Mouse (Mus musculus) urinary bladder, postnatal 25 days (tissue): ENCODE measurements around the gene Cryga.
A peak's percentile ranks its signal among the peaks of the same experiment; 100 is the strongest.

Source experiments
- DNase-seq: peaks from one replicate; pipeline ENCODE4 v3.0.0; 2022; ENCODE audit warnings: low spot score

Gene Cryga

GRCm38 (mm10) chr1:65103273-65103672, at the start of gene Cryga:
Gene Cryga (minus strand): TSS chr1:65103373.
- no peak for DNase-seq

- DNase-seq, result no peak
Measured at GRCm38 (mm10) chr1:65147971-65148370, 44.8 kb upstream of the Cryga start.

DNA sequence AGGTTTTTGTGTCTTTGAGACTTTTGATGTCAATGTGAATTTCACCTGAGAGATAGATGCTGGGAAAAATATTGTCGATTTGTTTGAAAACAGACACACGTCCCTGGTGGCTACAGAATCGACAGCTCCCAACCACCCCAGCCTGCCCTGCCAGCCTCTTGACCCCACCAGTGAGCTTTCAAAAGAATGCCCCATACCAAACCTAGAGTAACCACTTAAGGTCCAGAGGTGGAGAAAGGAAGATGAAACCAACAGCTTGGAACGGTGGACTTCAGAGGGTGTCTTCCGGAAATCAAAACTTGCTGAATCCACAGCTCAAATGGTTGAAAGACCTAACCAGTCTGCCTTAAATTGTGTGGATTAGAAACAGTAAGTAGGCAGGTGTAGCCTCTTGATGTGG, 44.2 kb upstream of the Cryga start:
- no peak for DNase-seq

DNA sequence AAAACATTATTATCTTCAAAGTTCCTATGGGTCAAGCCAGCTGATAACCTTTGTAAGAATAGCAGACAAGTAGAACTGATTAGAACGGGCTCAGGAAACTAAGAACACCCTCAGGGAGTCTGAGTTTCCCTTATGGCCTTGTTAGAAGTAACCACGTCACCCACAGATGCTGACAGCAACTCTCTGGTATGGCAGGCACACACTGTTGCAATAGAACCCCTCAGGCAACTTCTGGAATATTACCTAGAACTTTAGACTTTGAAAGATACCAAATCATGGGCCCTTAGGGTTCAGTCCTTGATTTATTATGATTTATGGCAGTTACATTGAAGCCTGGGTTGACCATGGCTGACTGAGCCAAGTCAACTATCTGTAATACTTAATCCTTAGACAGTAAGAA, 43.4 kb upstream of the Cryga start:
- no peak for DNase-seq

GRCm38 (mm10) chr1:65144783-65145182, 41.6 kb upstream of the Cryga start:
- no peak for DNase-seq

GRCm38 (mm10) chr1:65137560-65137959, 34.4 kb upstream of the Cryga start:
- no peak for DNase-seq

GRCm38 (mm10) chr1:65132833-65133232, 29.7 kb upstream of the Cryga start:
- DNase-seq, result no peak

DNA sequence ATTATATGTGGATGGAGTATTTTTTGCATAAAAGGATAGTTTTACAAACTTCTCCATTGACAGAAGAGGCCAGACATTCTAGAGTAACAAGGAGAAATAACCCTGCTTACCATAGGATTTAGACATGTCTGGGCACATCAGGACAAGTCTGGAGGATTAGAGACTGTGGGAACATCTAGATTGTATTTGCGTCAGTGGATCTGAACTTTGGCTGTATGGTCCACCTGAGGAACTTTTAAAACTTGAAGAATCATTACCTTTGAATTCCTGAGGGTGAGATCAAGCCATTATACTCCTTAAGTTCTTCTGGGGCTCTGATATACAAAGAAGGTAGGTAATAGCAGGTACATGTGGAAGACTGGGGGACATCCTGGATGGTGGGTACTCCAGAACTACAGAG, 28.5 kb upstream of the Cryga start:
- DNase-seq, result no peak

- no peak for DNase-seq
Measured at GRCm38 (mm10) chr1:65130226-65130625, 27.1 kb upstream of the Cryga start.

GRCm38 (mm10) chr1:65129634-65130180, 26.5 kb upstream of the Cryga start:
- DNase-seq, result no peak

GRCm38 (mm10) chr1:65122574-65123372, 19.6 kb upstream of the Cryga start, which contains the start of gene D630023F18Rik:
Gene D630023F18Rik (minus strand): TSS chr1:65123214.
- DNase-seq, result no peak

GRCm38 (mm10) chr1:65119438-65119837, 16.3 kb upstream of the Cryga start, which contains the start of gene Gm28845:
Gene Gm28845 (minus strand): TSS chr1:65119558.
- no peak for DNase-seq

DNA sequence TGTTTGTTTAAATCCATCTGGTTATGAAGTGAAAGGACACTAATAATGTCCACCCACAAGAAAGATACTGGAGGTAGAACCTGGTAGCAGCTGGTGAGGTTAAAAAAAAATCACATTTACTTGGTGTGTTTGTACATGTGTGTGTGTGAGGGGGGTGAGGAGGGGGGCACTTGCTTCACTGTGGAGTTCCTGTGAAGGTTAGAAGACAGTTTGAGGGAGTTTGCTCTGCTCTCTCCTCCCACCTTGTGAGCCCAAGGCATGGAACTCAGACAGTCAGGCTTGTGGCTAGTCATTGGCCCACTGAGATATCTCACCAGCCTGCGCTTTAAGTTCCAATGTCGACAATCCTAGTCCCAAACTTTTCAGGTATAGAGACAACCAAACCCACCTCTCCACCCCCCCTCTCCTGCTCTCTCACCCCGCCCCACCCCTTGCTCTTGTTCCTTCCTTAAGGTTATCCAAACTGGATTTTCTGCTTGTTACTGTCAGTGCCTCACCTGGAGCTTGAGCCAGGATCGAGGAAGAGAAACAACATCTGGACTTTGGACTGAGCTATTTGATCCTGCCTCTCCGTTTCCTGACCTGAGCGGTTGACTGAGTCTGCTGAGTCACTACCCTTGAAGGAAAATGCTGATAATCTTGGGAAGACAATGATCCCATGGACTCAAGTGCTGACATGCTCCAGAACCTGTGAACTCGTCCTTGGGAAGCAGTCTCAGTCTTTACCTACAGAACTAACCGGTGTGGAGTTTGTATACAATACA, 15.2 kb upstream of the Cryga start:
- DNase-seq, result no peak

DNA sequence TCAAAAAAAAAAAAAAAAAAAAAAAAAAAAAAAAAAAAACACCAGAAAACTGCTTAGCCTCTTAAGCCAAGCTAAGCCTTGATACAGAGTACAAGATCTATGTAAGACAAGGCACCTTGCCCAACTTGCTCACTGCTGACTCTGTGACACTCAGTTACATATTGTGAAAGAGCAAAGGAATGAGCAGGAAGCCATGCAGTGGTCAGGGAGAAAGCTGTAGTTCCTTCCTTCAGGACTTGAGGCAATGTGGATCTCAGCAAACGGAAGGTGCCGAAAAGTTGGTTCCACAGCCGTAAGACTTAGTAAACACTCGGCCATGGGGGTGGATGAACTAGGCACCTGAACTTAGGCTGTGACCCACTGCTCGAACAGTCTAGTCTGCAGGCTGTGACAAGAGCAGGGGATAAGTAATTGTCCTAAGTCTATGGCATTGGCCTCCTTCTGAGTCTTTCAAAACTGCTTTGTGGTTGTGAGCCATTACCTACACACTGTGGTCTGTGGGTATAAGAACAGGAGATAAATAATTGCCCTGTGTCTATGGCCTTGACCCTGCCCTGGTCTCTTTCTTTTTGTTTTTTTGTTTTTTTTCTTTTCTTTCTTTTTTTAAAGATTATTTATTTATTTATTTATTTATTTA, 10.5 kb upstream of the Cryga start:
- DNase-seq, result no peak

DNA sequence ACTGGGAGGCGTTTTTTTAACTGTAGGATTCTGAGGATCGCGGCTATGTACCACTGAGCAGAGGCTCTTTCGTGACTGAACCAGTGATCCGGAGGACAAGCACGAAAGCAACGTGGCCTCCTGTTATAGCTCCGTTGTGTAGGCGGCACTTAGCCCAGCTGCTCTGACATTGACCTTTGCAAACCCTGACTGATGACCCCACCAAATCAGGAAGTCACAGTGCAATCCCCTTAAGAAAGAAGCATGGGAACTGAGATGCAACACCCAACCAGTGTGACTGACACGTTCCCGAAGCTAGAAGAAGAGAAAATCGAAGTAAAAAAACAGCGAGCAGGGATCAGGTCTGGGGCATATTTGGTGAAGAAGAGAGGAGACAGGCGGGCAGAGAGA, 9.6 kb upstream of the Cryga start:
- DNase-seq, result no peak

DNA sequence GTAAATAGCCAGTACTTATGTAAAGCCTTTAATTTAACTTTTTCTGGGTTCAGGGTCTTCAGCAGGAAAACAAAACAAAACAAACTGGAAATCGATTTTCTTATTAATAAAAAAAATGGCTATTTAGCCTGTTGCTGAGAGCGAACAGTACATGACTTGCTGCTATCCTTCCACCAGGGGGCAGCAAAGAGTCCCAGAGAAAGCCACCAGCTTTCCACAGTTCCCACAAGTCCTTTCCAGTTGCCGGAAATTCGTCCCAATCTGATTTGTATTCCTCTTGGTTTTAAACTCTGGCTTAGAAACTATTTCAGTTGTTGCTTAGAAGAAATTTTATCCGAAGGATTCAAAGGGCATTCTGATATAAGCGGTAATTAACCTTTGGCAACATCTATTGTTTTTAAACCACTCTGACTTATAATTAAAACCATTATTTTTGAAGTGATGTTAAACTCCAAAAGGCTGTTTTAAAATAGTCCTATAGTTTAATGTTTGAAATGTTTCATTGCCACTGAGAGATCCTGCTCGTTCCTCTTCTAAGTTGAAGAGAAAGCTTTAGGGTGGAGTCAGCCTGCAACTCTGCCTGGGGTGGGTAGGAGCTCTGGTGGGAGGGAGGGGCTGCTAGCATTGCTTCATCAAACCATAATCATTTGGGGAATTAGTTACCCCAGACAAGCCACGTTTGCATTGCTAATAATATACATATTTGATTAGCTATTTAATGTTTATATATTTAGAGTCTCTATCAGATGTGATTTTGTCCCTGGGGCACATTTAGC, 9.0 kb upstream of the Cryga start:
- DNase-seq, result peak; percentile 74

DNA sequence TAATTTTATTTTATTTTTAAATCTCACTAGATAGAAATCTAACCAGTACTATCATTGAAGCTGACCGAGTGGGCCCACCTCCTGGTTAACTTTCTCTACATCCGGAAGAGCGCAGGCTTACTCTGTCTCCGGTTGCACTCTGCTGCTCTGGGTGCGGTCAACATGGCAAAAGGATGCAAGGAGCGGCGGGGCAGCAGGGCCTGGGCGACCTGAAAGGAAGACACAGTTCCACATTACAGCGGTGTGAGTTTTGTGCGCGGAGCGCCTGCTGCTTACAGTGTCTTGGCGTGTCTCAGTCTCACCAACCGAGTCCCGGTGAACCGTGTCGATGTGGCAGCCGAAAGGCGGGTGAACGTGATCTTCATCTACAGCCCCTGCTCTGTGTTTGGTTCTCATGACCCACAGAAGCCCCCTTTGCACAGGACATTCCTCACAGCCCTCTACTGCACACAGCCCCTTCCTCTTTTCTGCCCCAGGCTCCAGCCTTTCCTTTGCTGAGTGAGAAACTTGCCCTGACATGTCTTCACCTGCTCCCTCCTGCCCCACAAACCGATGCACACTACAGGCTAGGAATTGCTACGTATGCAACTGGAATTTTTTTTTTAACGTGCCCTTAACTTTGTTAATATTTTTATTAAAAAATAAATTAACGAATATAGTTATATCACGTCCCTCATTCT, 6.7 kb upstream of the Cryga start:
- no peak for DNase-seq

DNA sequence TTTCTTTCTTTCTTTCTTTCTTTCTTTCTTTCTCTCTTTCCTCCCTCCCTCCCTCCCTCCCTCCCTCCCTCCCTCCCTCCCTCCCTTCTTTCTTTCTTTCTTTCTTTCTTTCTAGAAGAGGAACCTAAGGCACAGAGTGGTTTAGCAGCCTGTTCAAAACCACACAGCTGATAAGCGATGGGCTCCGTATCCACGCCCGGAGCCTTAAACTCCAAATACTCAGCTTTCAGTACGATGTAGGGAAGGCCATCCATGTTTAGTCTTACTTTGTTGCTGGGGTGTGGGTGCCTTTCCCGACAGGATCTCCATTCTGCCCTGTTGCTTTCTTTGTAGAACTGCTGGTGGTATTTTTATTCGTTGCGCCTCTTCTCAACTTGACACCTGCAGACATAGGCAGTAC, 6.0 kb upstream of the Cryga start:
- DNase-seq, result no peak

DNA sequence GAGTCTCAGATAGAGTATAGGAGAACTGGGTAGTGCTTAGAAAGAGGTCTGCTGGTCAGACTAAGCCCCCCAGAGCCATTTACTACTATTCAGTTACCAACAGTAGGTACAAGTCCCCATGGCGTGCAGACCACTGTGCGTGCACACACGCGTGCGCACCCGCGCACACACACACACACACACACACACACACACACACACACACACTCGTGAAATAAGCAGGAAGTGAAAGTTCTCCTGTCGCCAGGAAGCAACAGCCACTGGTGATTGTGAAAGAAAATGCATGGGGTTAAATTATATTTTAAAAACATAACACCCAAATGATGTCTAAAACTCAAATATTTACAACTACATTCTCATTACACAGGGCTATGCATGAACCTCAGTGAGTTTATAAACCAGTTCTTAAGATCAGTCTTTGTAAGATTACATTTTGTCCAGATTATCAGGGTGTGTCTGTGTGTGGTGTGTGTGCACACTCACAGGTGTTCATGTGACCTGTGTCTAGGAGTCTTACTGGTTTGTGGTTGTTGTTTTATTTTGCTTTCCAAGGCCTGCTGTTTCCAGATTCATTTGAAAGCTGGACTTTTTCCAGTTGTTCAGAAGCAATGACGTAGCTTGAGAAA, 4.6 kb upstream of the Cryga start:
- DNase-seq, result no peak

DNA sequence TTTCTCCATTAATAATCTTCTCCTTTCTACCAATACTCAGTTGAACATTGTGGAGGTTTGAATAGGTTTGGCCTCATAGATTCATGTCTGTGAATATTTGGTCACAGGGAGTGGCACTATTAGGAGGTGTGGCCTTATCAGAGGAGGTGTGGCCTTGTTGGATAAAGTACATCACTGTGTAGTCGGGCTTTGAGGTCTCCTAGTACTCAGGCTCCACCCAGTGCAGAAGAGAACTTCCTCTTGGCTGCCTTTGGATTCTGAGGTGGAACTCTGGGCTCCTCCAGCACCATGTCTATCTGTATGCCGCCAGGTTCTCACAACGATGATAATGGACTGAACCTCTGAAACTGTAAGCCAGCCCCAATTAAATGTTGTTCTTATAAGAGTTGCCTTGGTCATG, 6.2 kb downstream of the Cryga start:
- DNase-seq, result no peak

DNA sequence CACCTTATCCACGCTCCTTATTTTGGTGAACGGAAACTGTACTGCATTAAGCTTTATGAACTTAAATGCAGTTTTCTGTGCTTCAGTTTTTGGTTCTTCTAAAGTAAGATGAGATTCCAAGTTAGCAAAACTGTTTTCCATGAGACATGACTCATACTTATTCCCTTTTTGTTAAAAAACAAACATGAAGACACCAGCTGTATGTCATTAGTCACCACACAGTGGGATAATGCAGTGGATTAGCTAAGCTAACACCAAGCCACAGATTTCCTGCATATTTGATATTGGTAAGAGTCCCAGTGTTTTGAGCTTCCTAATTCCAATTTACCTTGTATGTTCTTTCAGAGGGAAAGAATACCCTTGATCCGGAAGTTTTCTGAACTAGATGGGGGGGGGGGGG, 11.6 kb downstream of the Cryga start:
- DNase-seq, result no peak
